Mouse (Mus musculus) liver, postnatal 0 days (tissue): Measurements from ENCODE around the gene Opn1mw. TPM values are rescaled to one million over a fixed set of nuclear protein-coding genes. Genes with fewer than 3 reads are reported as not detected.

ENCODE experiments used
- ATAC-seq: fragments of 200-750 bp; cut with Nextera tagmentation; 2 replicates; pipeline ENCODE4 v1.8.0; 2017; ENCODE audit warnings: mild to moderate bottlenecking, moderate library complexity
- DNase-seq: peaks from one replicate; pipeline ENCODE4 v3.0.0-alpha.2; 2016
- H3K27ac ChIP-seq: fragments of 300-500 bp; sonication (generic); 2 replicates; pipeline ENCODE4 v1.5.1; 2014; ENCODE audit warnings: antibody characterized with exemption, moderate library complexity, mild to moderate bottlenecking, low read depth
- H3K27me3 ChIP-seq: fragments of 300-500 bp; sonication (generic); 2 replicates; pipeline ENCODE4 v1.6.1; 2014; ENCODE audit warnings: low read length, control low read depth, mixed read lengths; ENCODE audit not compliant: insufficient read depth
- H3K36me3 ChIP-seq: fragments of 300-500 bp; sonication (generic); replicated peaks from 2 replicates; pipeline ENCODE4 v1.6.1; 2014; ENCODE audit warnings: mild to moderate bottlenecking, control low read depth, low read length, moderate library complexity, mixed read lengths; ENCODE audit not compliant: insufficient read depth
- H3K4me1 ChIP-seq: fragments of 300-500 bp; sonication (generic); 2 replicates; pipeline ENCODE4 v1.6.1; 2014; ENCODE audit warnings: antibody characterized with exemption, mild to moderate bottlenecking, control low read depth; ENCODE audit not compliant: insufficient read depth
- H3K4me2 ChIP-seq: fragments of 300-500 bp; sonication (generic); 2 replicates; pipeline ENCODE4 v1.6.1; 2014; ENCODE audit warnings: low read depth, mild to moderate bottlenecking, low read length, moderate library complexity, mixed read lengths
- H3K4me3 ChIP-seq: fragments of 300-500 bp; sonication (generic); 2 replicates; pipeline ENCODE4 v1.5.1; 2014; ENCODE audit warnings: low read depth, low read length
- H3K9ac ChIP-seq: fragments of 300-500 bp; sonication (generic); replicated peaks from 2 replicates; pipeline ENCODE4 v1.6.1; 2014; ENCODE audit warnings: mild to moderate bottlenecking, moderate library complexity
- H3K9me3 ChIP-seq: fragments of 300-500 bp; sonication (generic); 2 replicates; pipeline ENCODE4 v1.6.1; 2016; ENCODE audit warnings: mild to moderate bottlenecking, control low read depth, low read length, mixed read lengths
- CTCF ChIP-seq: sonication (generic); IDR thresholded peaks from 2 replicates; pipeline ENCODE4 v1.5.1; 2016; ENCODE audit warnings: antibody characterized with exemption, low read depth
- EP300 ChIP-seq: IDR thresholded peaks from 2 replicates; pipeline ENCODE4 v1.6.1; 2016; ENCODE audit warnings: antibody characterized with exemption, low read depth, mild to moderate bottlenecking
- WGBS: fragments of 180-500 bp; shearing (Covaris S2); extraction: QIAGEN DNeasy Blood & Tissue Kit; methylation state at CpG from one replicate; pipeline ENCODE4 v1.1.7; 2014; ENCODE audit not compliant: insufficient replicate concordance; 5-methylcytosine and 5-hydroxymethylcytosine counted together
- polyA plus RNA-seq: library from polyadenylated mRNA; unstranded; fragments of >200 nt; fragmentation: Nextera tagmentation; extraction: Ambion mirVana; gene quantifications from 2 replicates; pipeline ENCODE4 v1.2.1, GENCODE M21; 2015

Gene Opn1mw
- polyA plus RNA-seq, 1 experiment from 2014 or later = not detected

DNA sequence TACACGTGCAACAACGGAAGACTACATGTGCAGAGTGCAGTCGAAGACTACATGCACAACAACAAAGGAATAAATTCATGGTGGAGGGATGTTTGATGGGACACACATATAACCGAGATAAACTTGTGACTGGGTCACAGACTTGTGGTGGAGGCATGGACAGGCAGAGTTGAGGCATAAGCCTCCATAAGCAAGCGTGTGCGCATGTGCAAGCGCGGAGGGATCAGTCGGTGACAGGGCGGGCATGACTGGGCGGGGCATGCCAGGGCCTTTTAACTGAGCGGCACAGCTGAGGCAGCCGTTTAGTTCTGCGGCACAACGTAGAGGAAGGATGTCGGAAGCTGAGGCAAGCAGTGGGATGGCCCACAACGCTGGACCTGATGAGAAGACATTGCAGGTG is 49.7 kb downstream of the Opn1mw start, which contains the start of gene Tktl1:
Gene Tktl1 (plus strand): TSS at position 301 of the 400 bp plus-strand sequence.
- DNase-seq (no peak), ATAC-seq (no peak)
- Histone ChIP-seq H3K36me3 (no peaks in the 10 kb centered on the region), H3K27me3 (no peaks in the 10 kb centered on the region), H3K9ac (no peak within 1 kb of the TSS), H3K4me2 (no peak within 1 kb of the TSS), H3K4me1 (no peaks in the 10 kb centered on the region), H3K27ac (no peak within 1 kb of the TSS), H3K4me3 (no peak within 1 kb of the TSS), H3K9me3 (no peaks in the 10 kb centered on the region)
- TF ChIP-seq EP300 = no peak
- TF ChIP-seq CTCF = no peak
- WGBS = 79% methylated on average over 17 of the region's 17 CpGs

Other genes with a start within 250 kb of the Opn1mw start
- gene Avpr2, start 235.4 kb upstream of the Opn1mw start, polyA plus RNA-seq = 0.08 and 0.09 TPM in 2 replicates
- gene L1cam, start 231.4 kb upstream of the Opn1mw start, polyA plus RNA-seq = 0.06 and 0.12 TPM in 2 replicates
- 5.1 and 5.2 TPM in 2 replicates for gene Arhgap4, start 205.6 kb upstream of the Opn1mw start, polyA plus RNA-seq
- 48.9 and 51.8 TPM in 2 replicates for gene Naa10, start 205.5 kb upstream of the Opn1mw start, polyA plus RNA-seq
- gene Renbp, start 196.6 kb upstream of the Opn1mw start, polyA plus RNA-seq = 22.3 and 22.6 TPM in 2 replicates
- gene Hcfc1, start 161.1 kb upstream of the Opn1mw start, polyA plus RNA-seq = 14.6 and 16.4 TPM in 2 replicates
- gene Irak1, start 103.5 kb upstream of the Opn1mw start, polyA plus RNA-seq = 17.9 and 18.7 TPM in 2 replicates
- 4.7 and 5.4 TPM in 2 replicates for gene Mecp2, start 7.9 kb downstream of the Opn1mw start, polyA plus RNA-seq
- gene Tex28, start 40.4 kb downstream of the Opn1mw start, polyA plus RNA-seq = not detected in 2 replicates
- gene Tktl1, start 49.8 kb downstream of the Opn1mw start, polyA plus RNA-seq = not detected in 2 replicates
- gene Flna, start 122.4 kb downstream of the Opn1mw start, polyA plus RNA-seq = 30.2 and 34.1 TPM in 2 replicates
- 6.8 and 7.4 TPM in 2 replicates for gene Emd, start 127.2 kb downstream of the Opn1mw start, polyA plus RNA-seq
- 438 and 471 TPM in 2 replicates for gene Rpl10, start 143.3 kb downstream of the Opn1mw start, polyA plus RNA-seq
- gene Taz, start 154.4 kb downstream of the Opn1mw start, polyA plus RNA-seq = 30.4 and 31.2 TPM in 2 replicates
- gene Dnase1l1, start 154.9 kb downstream of the Opn1mw start, polyA plus RNA-seq = 10.0 and 10.8 TPM in 2 replicates
- 58.4 and 62.6 TPM in 2 replicates for gene Atp6ap1, start 169.6 kb downstream of the Opn1mw start, polyA plus RNA-seq
- gene Gdi1, start 177.5 kb downstream of the Opn1mw start, polyA plus RNA-seq = 27.6 and 35.8 TPM in 2 replicates
- 20.1 and 21.9 TPM in 2 replicates for gene Fam50a, start 185.6 kb downstream of the Opn1mw start, polyA plus RNA-seq
- 0.25 and 0.37 TPM in 2 replicates for gene Plxna3, start 201.6 kb downstream of the Opn1mw start, polyA plus RNA-seq
- 46.6 and 48.3 TPM in 2 replicates for gene Lage3, start 226.2 kb downstream of the Opn1mw start, polyA plus RNA-seq
- gene Ubl4a, start 245.8 kb downstream of the Opn1mw start, polyA plus RNA-seq = 38.3 TPM in 2 replicates
- 7.7 and 7.8 TPM in 2 replicates for gene Slc10a3, start 245.9 kb downstream of the Opn1mw start, polyA plus RNA-seq